Mouse (Mus musculus) neural tube, embryonic 10.5 days (tissue): ENCODE measurements at regions not wholly inside any gene's neighbourhood (a gene's known extent, or its start where the extent isn't known, plus 50 kb on each side); places are given as distances from the start of the nearest gene placed in this dataset.
A peak's percentile ranks its signal among the peaks of the same experiment; 100 is the strongest.

ENCODE experiments used
- DNase-seq: peaks from one replicate; pipeline ENCODE4 v3.0.0-alpha.2; 2017; ENCODE audit warnings: low spot score; ENCODE audit errors: extremely low spot score

- DNase-seq: no peak
Measured at GRCm38 (mm10) chr8:42973619-42974539, 167.4 kb downstream of the Triml1 start.

- DNase-seq: no peak
Measured at GRCm38 (mm10) chr8:42972545-42972944, 168.7 kb downstream of the Triml1 start.

- DNase-seq: peak; percentile 22
Measured at GRCm38 (mm10) chr8:42967862-42968395, 173.4 kb downstream of the Triml1 start.

DNA sequence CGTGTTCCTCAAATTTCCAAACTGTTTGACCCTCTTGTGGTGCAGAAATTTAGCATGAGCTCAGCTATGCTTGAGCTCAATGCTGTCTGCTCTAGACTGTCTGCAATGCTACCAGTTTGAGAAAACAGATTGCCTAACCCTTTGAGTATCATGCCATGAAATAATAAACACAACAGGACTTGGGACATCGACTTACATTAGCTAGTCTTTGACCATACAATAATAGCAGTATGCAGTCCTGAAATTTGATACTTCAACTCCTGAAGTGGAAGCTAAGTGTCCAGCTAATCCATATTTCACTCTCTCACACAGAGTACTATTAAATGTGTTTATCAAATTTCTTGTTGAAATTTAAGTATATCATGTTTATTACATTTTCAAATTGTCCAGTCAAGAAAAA is 176.8 kb downstream of the Triml1 start:
- DNase-seq: no peak

GRCm38 (mm10) chr8:42958052-42958805 is 183.1 kb downstream of the Triml1 start:
- no peak for DNase-seq

- no peak for DNase-seq
Measured at GRCm38 (mm10) chr8:42932609-42933008, 208.7 kb downstream of the Triml1 start.

DNA sequence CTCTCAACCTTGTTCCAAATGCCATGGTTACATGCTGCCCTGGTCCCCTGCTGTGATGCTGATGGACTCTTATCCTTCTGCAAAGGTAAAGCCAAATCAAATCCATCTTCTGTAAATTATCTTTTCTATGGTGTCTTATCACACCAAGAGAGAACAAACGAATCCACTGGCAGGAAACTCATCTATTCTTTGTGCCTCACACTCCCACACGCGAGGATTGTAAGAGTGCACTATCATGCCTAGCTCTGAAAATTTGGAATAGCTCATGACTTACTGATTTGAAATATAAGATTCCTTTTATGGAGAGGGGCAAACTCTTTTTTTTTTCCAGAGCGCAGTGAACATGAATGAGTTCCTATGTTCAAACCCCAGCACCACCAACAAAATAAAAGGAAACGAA is 249.6 kb downstream of the Triml1 start:
- no peak for DNase-seq

GRCm38 (mm10) chr8:42886516-42886915 is 254.8 kb downstream of the Triml1 start:
- DNase-seq: no peak

DNA sequence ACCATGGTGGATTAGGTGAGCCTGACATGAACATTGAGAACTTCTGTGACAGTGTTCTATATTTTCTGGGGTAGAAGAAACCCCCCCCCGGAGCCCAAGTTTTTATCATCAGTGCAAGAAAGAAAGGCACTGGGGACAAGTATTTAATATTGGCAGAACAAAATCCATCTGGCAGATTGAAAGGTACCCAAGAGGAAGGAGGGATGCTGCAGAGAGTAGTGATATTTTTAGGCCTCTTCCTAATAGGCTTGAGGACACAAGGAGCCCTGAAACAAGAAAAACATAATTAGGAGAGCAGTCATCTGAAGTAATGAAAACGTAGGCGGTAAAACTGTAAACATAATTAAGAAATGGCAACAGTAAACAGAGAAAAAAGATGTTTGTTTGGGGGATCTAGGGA is 271.0 kb downstream of the Triml1 start:
- no peak for DNase-seq
